Mouse (Mus musculus): ENCODE results near the gene Lrmda.

- TF ChIP-seq CTCF (IDR thresholded peaks at IDR 0.05; ENCODE audit: low read depth, low read length) (no peak), POLR2A (IDR thresholded peaks at IDR 0.05; ENCODE audit: borderline replicate concordance, low read depth, low read length) (no peak)
Measured at GRCm38 (mm10) chr14:22679705-22680643, 660.5 kb downstream of the Lrmda start.
